Mouse (Mus musculus) Patski (cell line): ENCODE results near the gene Plbd2. TPM values are rescaled to one million over a fixed set of nuclear protein-coding genes. Genes with fewer than 3 reads are reported as not detected.
A peak's percentile ranks its signal among the peaks of the same experiment; 100 is the strongest.

Source experiments
- ATAC-seq: fragments of 100-300 bp; one replicate; pipeline ENCODE4 v1.8.0; 2021
- CTCF ChIA-PET: fragments of 350-600 bp; sonication (Branson Sonifier 250); formaldehyde crosslinking; loops from one replicate; lab custom pipeline; 2022; ENCODE audit warnings: inconsistent platforms; lab: Charles Lee
- POLR2A ChIA-PET: fragments of 350-600 bp; sonication (Branson Sonifier 250); formaldehyde crosslinking; loops from one replicate; lab custom pipeline; 2022; ENCODE audit warnings: antibody characterized with exemption, inconsistent platforms; lab: Charles Lee
- DNase-seq: peaks from one replicate; pipeline ENCODE4 v3.0.0-alpha.2; 2011; ENCODE audit warnings: low read depth, low spot score
- H3K27me3 ChIP-seq: fragments of 371-371 bp; one replicate; pipeline ENCODE4 v1.5.1; 2021
- CTCF ChIP-seq: fragments of 100-300 bp; IDR thresholded peaks from one replicate; pipeline ENCODE4 v1.5.1; 2021
- in situ Hi-C: fragments of 300-500 bp; cut with MboI; formaldehyde crosslinking; loops from 3 replicates; pipeline ENCODE4 v1.11.1; 2018; ENCODE audit warnings: low pct_unique_long_range_greater_than_20kb, mixed read lengths
- polyA plus RNA-seq: library from polyadenylated mRNA; unstranded; gene quantifications from one replicate; pipeline ENCODE4 v1.2.3, GENCODE M21; 2021

Gene Plbd2
- polyA plus RNA-seq = 97.1 TPM

GRCm38 (mm10) chr5:120503144-120503795 is at the start of gene Plbd2:
Plbd2 (minus strand) TSS chr5:120503625.
- H3K27me3 ChIP-seq = no peaks in the 10 kb centered on the region
- TF ChIP-seq CTCF = no peak
- in situ Hi-C loops = loop anchor here (5.0 to 25.0 kb wide), 2 partner anchors 104 to 684 kb away; partner anchors contain the start of gene Ptpn11
- ChIA-PET POLR2A (interaction anchor here (0.6 to 1.1 kb wide), 3 partner anchors 8 to 93 kb away, joined by 3 read pairs; no protein-coding TSS in a partner anchor), CTCF (interaction anchor here (1.6 to 3.3 kb wide), 3 partner anchors 93 to 102 kb away, joined by 4 to 20 read pairs (median 7); no protein-coding TSS in a partner anchor)
- DNase-seq = no peak
- ATAC-seq = peak; percentile 61

GRCm38 (mm10) chr5:120550673-120551072 is 47.2 kb upstream of the Plbd2 start:
- in situ Hi-C loops = no loop called here
- TF ChIP-seq CTCF = no peak
- ChIA-PET POLR2A (interaction anchor here (0.9 kb wide), 1 partner anchor 40 kb away, joined by 3 read pairs; no protein-coding TSS in a partner anchor), CTCF (interaction anchor here (0.8 to 1.6 kb wide), 3 partner anchors 8 to 28 kb away, joined by 3 to 4 read pairs (median 3); no protein-coding TSS in a partner anchor)
- ATAC-seq (no peak), DNase-seq (no peak)
- no peaks in the 10 kb centered on the region for H3K27me3 ChIP-seq

DNA sequence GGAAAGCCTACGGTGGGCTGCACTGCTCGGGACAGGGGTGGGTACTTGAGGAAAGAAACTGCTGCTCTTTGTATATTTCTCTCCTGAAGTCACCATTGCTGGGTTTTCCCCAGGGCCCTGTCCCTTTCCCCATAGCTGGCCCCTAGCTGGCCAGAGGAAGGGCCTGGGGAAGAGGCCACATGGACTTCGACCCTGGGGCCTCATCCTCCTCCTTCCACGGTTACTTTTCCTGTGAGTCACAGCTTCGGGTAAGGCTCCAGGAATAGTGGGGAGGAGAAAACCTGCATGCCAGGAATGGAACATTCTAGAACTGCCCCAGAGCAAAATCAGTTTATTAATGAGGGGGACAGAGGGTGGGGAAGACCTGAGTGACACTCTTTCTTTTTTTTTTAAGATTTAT is 46.7 kb upstream of the Plbd2 start:
- in situ Hi-C loops = no loop called here
- DNase-seq (no peak), ATAC-seq (no peak)
- ChIA-PET POLR2A (interaction anchor here (0.9 kb wide), 2 partner anchors 19 to 40 kb away, joined by 3 read pairs; no protein-coding TSS in a partner anchor), CTCF (interaction anchor here (0.8 to 1.6 kb wide), 4 partner anchors 8 to 51 kb away, joined by 3 to 4 read pairs (median 4); no protein-coding TSS in a partner anchor)
- no peaks in the 10 kb centered on the region for H3K27me3 ChIP-seq
- TF ChIP-seq CTCF = no peak

- no peak for TF ChIP-seq CTCF
- in situ Hi-C loops = no loop called here
- ChIA-PET POLR2A (interaction anchor here (0.7 kb wide), 1 partner anchor 13 kb away, joined by 3 read pairs; no protein-coding TSS in a partner anchor), CTCF (interaction anchor here (1.2 kb wide), 1 partner anchor 43 kb away, joined by 3 read pairs; no protein-coding TSS in a partner anchor)
- H3K27me3 ChIP-seq = no peaks in the 10 kb centered on the region
- ATAC-seq = no peak
- no peak for DNase-seq
Measured at GRCm38 (mm10) chr5:120548236-120548850, 44.9 kb upstream of the Plbd2 start.

DNA sequence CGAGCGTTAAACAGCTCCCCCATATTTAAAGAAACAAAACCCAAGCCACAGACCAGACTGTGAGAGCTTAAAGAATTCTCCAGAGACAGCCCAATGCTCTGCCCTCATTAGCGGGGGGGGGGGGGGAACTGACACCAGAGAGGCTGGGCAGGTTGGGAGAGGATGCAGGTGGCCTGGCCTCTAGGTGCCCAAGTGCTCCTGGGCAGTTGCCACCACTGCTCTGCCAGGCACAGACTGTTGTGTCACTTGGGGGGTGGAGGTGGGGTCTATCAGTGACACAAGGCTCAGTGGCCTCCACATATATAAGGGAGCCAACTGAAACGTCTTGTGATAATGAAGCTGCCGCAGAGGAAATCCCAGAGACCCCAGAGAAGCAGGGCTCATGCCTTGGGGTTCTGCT is 33.2 kb upstream of the Plbd2 start:
- ChIA-PET POLR2A (interaction anchor here (0.6 to 1.7 kb wide), 3 partner anchors 40 to 51 kb away, joined by 3 to 4 read pairs (median 4); no protein-coding TSS in a partner anchor), CTCF (interaction anchor here (0.8 to 1.3 kb wide), 2 partner anchors 11 to 82 kb away, joined by 3 read pairs; no protein-coding TSS in a partner anchor)
- ATAC-seq (no peak), DNase-seq (no peak)
- in situ Hi-C loops = no loop called here
- TF ChIP-seq CTCF = no peak
- H3K27me3 ChIP-seq = no peaks in the 10 kb centered on the region

DNA sequence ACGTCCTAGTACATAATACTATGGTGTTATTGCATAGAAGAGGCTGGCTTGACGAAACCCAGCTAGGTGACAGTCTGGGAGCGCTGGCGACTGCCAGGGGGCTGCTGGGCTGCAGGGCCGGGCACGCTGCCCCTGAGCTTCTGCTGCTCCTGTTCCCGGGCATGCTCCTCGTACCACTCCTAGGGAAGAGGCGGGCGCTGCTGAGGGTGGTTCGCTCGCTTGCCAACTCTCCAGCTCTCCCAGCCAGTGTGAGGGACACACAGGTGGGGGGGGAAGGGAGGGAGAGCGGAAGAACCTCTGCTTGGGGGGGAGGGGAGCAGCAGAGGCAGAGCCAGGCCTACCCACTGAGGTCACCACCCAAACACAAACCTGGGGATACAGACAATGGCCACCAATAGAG is 32.6 kb upstream of the Plbd2 start:
- in situ Hi-C loops = no loop called here
- no peak for TF ChIP-seq CTCF
- POLR2A ChIA-PET = interaction anchor here (0.6 to 1.7 kb wide), 6 partner anchors 9 to 51 kb away, joined by 3 to 4 read pairs (median 4); no protein-coding TSS in a partner anchor
- DNase-seq (no peak), ATAC-seq (no peak)
- CTCF ChIA-PET = interaction anchor here (0.8 to 1.5 kb wide), 4 partner anchors 10 to 83 kb away, joined by 3 to 4 read pairs (median 3); no protein-coding TSS in a partner anchor
- H3K27me3 ChIP-seq = no peaks in the 10 kb centered on the region

- ATAC-seq (no peak), DNase-seq (no peak)
- TF ChIP-seq CTCF = no peak
- in situ Hi-C loops = no loop called here
- POLR2A ChIA-PET = interaction anchor here (0.7 to 1.1 kb wide), 2 partner anchors 11 to 45 kb away, joined by 3 to 4 read pairs; no protein-coding TSS in a partner anchor
- H3K27me3 ChIP-seq = no peaks in the 10 kb centered on the region
- CTCF ChIA-PET = interaction anchor here (1.5 to 3.5 kb wide), 2 partner anchors 11 to 70 kb away, joined by 3 to 13 read pairs; no protein-coding TSS in a partner anchor
Measured at GRCm38 (mm10) chr5:120534686-120535075, 31.3 kb upstream of the Plbd2 start.

DNA sequence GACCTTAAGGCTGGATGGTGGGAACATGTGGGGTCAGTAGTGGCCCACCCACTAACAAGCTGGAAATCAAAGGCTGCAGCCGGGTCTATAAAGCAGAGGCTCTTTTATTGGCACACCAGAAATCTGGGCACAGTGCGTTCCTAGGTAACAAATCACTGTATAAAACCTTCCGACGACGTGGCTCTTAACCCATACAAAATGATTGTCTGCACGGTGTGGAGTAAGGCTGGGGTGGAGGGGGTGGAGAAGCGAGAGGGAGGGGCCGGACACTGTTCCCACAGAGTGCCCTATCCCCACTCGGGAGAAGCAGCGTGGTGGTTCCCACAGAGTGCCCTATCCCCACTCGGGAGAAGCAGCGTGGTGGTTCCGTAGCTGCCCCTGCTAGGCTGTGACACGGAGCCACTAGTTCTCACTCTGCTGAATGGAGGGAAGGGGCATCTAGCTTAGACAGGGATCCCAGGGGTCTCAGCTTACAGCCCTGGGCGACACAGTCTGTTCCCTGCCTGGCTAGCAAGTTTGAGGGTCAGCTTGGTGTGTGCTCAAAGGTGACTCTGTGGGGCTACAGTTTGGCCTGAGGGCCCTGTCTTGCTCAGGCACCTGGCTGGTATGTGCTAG is 30.8 kb upstream of the Plbd2 start:
- no peak for DNase-seq
- ChIA-PET POLR2A (interaction anchor here (0.5 to 1.1 kb wide), 4 partner anchors 12 to 55 kb away, joined by 3 to 4 read pairs (median 4); partner anchors contain the start of gene Iqcd), CTCF (interaction anchor here (3.5 kb wide), 1 partner anchor 71 kb away, joined by 13 read pairs; no protein-coding TSS in a partner anchor)
- in situ Hi-C loops = no loop called here
- TF ChIP-seq CTCF = no peak
- H3K27me3 ChIP-seq = no peaks in the 10 kb centered on the region
- no peak for ATAC-seq

DNA sequence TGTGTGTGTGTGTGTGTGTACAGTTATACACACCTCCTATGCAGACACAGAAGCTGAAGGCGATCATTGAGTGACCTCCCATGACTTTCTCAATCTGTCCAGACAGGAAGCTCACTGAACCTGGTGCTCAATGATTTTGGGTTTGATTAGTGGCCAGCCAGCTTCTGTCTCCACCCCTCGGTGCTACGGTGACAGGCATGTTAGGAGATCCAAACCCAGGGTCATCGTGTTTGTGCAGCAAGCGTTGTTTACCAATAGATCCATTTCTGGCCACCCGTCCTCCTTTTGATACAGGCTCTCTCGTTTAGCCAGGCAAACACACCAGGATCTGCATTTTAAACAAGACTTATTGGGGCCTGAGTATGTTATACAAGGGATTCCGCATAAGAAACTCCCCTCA is 28.2 kb upstream of the Plbd2 start:
- DNase-seq (no peak), ATAC-seq (no peak)
- no peaks in the 10 kb centered on the region for H3K27me3 ChIP-seq
- ChIA-PET CTCF (interaction anchor here (4.2 kb wide), 1 partner anchor 74 kb away, joined by 11 read pairs; no protein-coding TSS in a partner anchor), POLR2A (interaction anchor here (0.6 to 1.2 kb wide), 3 partner anchors 14 to 65 kb away, joined by 3 to 5 read pairs (median 4); no protein-coding TSS in a partner anchor)
- in situ Hi-C loops = no loop called here
- no peak for TF ChIP-seq CTCF
